Mouse (Mus musculus) megakaryocyte, embryonic 14.5 days (primary cell): ENCODE measurements around the gene Nudc. TPM values are rescaled to one million over a fixed set of nuclear protein-coding genes. Genes with fewer than 3 reads are reported as not detected.
"Not testable (repeated sequence)": the region's sequence is repeated elsewhere in the genome, so short reads cannot be mapped to it uniquely, and the experiment has no call there.

Experiments
- H3K27me3 ChIP-seq: replicated peaks from 2 replicates; pipeline ENCODE3; 2012; ENCODE audit warnings: inconsistent platforms
- H3K36me3 ChIP-seq: replicated peaks from 2 replicates; pipeline ENCODE3; 2012; ENCODE audit warnings: low read length, inconsistent platforms, mixed read lengths
- H3K4me1 ChIP-seq: 2 replicates; pipeline ENCODE4 v1.6.1; 2012; ENCODE audit warnings: inconsistent platforms
- H3K4me3 ChIP-seq: replicated peaks from 2 replicates; pipeline ENCODE3; 2012; ENCODE audit warnings: moderate library complexity, mild to moderate bottlenecking, inconsistent platforms
- H3K9me3 ChIP-seq: 2 replicates; pipeline ENCODE4 v1.6.1; 2012; ENCODE audit warnings: inconsistent platforms
- FLI1 ChIP-seq: IDR thresholded peaks from 2 replicates; pipeline ENCODE4 v1.6.1; 2012; ENCODE audit warnings: low read length, inconsistent platforms, mixed read lengths
- GATA1 ChIP-seq: IDR thresholded peaks from 3 replicates; pipeline ENCODE4 v1.6.1; 2012; ENCODE audit warnings: mixed read lengths, low read length, inconsistent platforms, borderline replicate concordance
- polyA plus RNA-seq: library from polyadenylated mRNA; stranded (reverse); fragments of >175 nt; gene quantifications from 2 replicates; pipeline ENCODE4 v1.2.3, GENCODE M21; 2012; ENCODE audit warnings: low replicate concordance; ENCODE audit not compliant: insufficient read depth

The Nudc gene
- polyA plus RNA-seq, 1 experiment: 283 TPM

DNA sequence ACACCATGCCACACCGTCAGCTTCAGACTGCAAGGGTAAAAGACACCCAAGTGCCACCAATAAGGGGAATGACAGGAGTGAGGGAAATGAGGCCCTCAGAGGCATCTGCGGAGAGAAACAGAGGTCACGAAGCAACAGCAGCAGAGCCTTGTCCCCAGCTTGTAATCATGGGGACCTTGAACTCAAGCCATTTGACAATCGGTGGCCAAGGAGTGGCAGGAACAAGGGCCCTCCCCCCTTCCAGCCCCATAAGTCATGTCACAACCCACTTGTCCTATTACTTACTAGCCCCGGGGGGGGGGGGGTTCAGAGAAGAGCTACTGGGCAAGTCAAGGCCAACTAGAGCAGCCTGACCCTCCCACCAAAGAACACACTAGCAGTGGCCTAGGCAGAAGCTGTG, 9.1 kb downstream of the Nudc start:
- H3K36me3 ChIP-seq: peaks cover 92% of the 10 kb centered on the region
- H3K27me3 ChIP-seq: no peaks in the 10 kb centered on the region
- H3K4me3 ChIP-seq: no peak overlapping the region
- no peaks in the 10 kb centered on the region for H3K9me3 ChIP-seq
- H3K4me1 ChIP-seq: peaks cover 22% of the 10 kb centered on the region
- no peak for TF ChIP-seq FLI1

DNA sequence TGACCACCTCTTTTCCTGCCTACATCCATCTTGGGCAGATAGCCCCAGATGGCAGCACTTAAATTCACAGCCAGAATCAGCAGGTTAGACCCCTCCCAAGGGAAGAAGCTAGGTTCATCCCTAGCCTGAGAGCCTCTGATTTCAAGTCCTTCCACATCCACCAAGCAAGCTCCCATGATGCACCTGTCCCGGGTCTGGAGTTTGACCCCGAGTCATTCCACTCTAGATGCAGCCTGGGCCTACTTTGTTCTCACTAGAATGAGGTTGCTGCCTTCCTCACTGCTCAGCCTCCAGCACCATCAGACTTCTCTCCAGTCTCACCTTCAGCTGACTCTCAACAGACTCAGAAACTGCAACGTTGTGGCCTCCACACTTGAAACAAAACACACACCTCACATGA, 9.7 kb downstream of the Nudc start:
- H3K36me3 ChIP-seq: peaks cover 92% of the 10 kb centered on the region
- peaks cover 17% of the 10 kb centered on the region for H3K4me1 ChIP-seq
- H3K27me3 ChIP-seq: no peaks in the 10 kb centered on the region
- no peak for TF ChIP-seq FLI1
- no peak for TF ChIP-seq GATA1
- H3K9me3 ChIP-seq: no peaks in the 10 kb centered on the region
- no peak overlapping the region for H3K4me3 ChIP-seq

DNA sequence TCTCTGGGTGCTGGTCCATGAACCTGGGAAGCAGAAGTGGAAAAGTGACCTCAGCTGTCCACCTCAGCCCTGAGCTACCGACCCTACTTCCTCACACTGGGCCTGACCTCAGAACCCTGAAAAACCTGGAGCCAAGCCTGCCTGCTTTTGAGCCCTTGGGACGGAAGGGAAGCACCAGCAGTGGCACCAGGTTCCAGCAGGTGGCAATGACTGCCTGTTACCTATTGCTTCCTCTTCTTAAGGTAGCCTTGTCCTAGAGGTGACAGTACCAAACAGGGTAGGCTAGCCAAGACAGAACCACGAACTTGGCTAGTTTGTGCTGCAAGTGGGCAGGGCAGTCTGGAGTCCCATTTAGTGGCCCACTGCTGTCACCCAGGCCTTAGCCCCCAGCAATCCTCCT, 13.0 kb downstream of the Nudc start:
- Histone ChIP-seq H3K4me3 (no peak overlapping the region), H3K9me3 (no peaks in the 10 kb centered on the region), H3K4me1 (peaks cover 12% of the 10 kb centered on the region), H3K27me3 (no peaks in the 10 kb centered on the region), H3K36me3 (peaks cover 94% of the 10 kb centered on the region)
- TF ChIP-seq FLI1: no peak
- TF ChIP-seq GATA1: no peak

DNA sequence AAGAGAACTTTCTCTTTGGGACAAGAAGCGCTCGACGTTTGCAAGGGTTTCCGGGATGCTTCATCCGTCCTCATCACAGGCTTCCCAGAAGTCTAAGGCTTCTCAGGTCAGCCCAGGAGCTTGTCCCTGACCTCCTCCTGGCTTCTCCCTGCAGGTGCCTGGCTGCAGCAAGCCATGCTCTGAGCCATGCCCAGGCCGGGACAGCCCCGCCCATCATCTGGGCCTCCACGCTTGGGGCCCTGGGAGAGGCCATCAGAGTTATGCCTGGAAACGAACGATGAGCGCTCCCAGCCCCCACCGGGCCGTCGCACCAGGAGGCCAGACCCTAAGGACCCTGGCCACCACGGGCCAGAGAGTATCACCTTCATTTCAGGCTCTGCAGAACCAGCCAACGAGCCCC, 18.0 kb downstream of the Nudc start:
- H3K9me3 ChIP-seq: peaks cover 3% of the 10 kb centered on the region; the same call in 1 of the 2 replicates
- no peaks in the 10 kb centered on the region for H3K4me1 ChIP-seq
- no peak overlapping the region for H3K4me3 ChIP-seq
- peaks cover 16% of the 10 kb centered on the region for H3K27me3 ChIP-seq
- TF ChIP-seq FLI1 (no peak), GATA1 (no peak)
- H3K36me3 ChIP-seq: peaks cover 48% of the 10 kb centered on the region

DNA sequence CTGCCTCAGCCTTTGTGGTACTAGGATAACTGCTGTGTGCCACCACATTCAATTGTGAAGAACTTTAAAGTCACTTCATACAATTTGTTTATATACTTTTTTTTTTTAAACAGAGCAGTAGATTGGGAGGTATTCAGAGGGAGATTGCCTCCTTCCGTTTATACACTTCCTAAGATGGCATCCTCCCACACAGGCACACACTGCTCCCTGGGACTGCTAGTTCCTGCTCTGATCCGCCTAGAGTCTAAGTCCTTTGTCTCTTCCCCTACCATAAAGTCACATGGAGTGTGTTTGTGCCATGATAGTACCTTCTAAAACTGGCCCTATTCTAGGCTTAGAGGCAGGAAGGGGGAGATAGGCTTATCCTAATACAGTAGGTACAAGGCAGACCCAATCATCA, 24.3 kb downstream of the Nudc start:
- Histone ChIP-seq H3K36me3 (no peaks in the 10 kb centered on the region), H3K4me1 (peaks cover 12% of the 10 kb centered on the region), H3K9me3 (peaks cover 3% of the 10 kb centered on the region; the same call in 1 of the 2 replicates), H3K4me3 (no peak overlapping the region), H3K27me3 (peaks cover 69% of the 10 kb centered on the region)
- TF ChIP-seq GATA1 (no peak), FLI1 (no peak)

DNA sequence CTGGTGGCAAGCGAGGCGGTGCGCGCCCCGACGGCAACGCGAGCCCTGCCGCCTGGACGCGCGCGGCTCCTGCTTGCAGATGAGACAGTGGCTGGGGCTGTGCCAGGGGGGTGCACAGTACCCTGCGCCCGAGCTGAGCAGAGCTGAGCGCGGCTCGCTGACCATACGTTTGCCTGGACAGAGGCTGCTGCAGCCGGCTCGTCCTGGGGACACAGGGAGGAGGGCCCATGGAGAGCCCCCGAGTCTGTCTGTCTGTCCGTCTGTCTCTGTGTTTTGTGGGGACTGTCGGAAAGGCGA, 26.5 kb downstream of the Nudc start:
- H3K9me3 ChIP-seq: no peaks in the 10 kb centered on the region
- H3K27me3 ChIP-seq: peaks cover 79% of the 10 kb centered on the region
- H3K36me3 ChIP-seq: no peaks in the 10 kb centered on the region
- TF ChIP-seq FLI1 (no peak), GATA1 (no peak)
- peak overlapping the region; percentile 88 for H3K4me3 ChIP-seq
- peaks cover 12% of the 10 kb centered on the region for H3K4me1 ChIP-seq

DNA sequence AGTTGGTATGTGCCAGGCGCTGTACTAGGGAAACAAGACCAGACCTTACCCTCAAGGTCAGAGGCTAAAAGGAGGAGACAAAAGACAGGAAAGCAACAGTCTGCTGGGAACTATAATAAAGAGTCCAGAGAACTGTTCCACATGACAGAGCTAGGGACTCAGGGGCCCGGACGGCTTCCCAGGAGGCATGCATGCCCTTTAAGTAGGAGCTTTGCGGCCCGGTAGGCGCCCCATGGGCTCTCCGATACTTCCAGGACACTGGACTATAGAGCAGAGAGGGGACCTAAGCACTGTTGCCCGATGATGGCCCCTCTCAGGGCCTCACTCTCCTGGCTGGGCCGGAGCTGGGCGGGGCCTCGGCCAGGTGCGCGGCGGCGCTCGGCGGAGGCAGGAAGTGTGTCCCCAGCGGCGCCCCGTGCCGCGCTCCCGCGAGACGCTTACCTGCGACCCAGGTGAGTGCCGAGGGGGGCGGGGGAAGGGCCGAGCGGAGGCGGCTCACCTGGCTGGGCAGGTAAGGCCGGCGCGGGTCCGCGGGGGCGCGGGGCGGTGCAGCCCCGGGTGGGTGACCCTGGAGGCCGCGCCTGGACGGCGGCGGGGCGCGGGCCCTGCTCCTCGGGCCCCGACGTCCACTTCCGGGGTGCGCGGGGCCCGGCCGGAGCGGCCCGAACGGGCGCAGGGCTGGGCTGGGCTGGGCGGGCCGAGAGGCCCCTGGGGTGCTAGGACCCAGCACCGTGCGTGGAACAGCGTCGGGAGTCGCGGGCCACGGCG, 27.0 kb downstream of the Nudc start, which contains the start of gene Kdf1:
Gene Kdf1, plus strand, starts transcription at position 363 of the 768 bp plus-strand sequence.
- H3K9me3 ChIP-seq: no peaks in the 10 kb centered on the region
- peak within 1 kb of the TSS; percentile 88 for H3K4me3 ChIP-seq
- peaks cover 12% of the 10 kb centered on the region for H3K4me1 ChIP-seq
- no peak for TF ChIP-seq GATA1
- TF ChIP-seq FLI1: no peak
- no peaks in the 10 kb centered on the region for H3K36me3 ChIP-seq
- peaks cover 74% of the 10 kb centered on the region for H3K27me3 ChIP-seq

DNA sequence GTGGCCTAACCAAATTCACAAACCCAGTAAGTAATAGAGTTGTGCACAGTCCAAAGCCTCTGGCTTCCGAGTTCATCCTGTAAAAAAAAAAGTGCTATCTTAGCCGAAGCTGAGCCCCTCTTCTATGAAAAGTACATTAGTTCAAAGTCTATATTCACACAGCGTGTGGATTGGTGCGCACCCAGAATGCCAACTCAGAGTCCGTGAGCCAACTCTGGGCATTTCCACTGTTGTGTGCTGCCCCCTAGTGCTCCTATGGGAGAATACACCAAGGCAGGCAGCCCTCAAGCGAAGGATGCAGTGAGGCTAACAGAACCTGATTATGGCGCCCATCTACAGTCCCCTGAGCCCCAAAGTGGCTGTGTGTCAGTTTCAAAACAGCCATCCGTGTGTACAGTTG, 32.8 kb downstream of the Nudc start:
- peaks cover 53% of the 10 kb centered on the region for H3K27me3 ChIP-seq
- no peak for TF ChIP-seq GATA1
- no peak for TF ChIP-seq FLI1
- H3K36me3 ChIP-seq: no peaks in the 10 kb centered on the region
- H3K9me3 ChIP-seq: no peaks in the 10 kb centered on the region
- H3K4me3 ChIP-seq: no peak overlapping the region
- H3K4me1 ChIP-seq: peaks cover 3% of the 10 kb centered on the region; the same call in 1 of the 2 replicates

DNA sequence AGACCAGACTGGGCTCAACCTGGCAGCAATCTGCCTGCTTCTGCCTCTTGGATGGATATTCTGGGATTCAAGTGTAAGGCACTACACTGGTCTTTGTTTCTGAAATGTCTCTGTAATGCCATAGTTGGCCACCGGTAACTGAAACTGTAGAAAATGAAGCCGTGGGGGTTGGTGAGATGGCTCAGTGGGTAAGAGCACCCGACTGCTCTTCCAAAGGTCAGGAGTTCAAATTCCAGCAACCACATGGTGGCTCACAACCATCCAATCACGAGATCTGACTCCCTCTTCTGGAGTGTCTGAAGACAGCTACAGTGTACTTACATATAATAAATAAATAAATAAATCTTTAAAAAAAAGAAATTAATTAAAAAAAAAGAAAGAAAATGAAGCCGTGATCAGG, 33.3 kb downstream of the Nudc start:
- not testable (repeated sequence) for H3K36me3 ChIP-seq, H3K9me3 ChIP-seq, H3K4me1 ChIP-seq, H3K4me3 ChIP-seq
- peaks cover 54% of the 10 kb centered on the region for H3K27me3 ChIP-seq

DNA sequence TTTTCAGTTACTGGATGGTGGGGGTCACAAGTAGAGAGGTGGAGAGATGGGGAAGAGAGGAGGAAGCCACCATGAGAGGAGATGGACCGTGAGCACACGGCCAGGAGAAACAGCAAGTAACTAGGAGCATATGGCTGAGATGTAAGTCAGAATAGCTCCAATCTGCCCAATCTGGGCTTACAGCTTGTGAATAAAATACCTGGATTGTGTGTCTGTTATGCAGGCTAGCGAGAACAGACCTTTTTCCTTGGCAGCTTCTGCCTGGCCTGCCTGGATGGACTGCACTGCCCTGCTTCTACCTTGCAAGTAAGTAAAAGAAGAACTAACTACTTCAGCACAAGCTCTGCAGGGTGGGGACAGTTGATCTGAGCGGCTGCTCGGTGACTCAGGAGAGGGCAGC, 34.7 kb downstream of the Nudc start:
- no peak for TF ChIP-seq GATA1
- no peak for TF ChIP-seq FLI1
- Histone ChIP-seq H3K27me3 (peaks cover 56% of the 10 kb centered on the region), H3K9me3 (no peaks in the 10 kb centered on the region), H3K36me3 (no peaks in the 10 kb centered on the region), H3K4me3 (no peak overlapping the region), H3K4me1 (peaks cover 3% of the 10 kb centered on the region; the same call in 1 of the 2 replicates)

DNA sequence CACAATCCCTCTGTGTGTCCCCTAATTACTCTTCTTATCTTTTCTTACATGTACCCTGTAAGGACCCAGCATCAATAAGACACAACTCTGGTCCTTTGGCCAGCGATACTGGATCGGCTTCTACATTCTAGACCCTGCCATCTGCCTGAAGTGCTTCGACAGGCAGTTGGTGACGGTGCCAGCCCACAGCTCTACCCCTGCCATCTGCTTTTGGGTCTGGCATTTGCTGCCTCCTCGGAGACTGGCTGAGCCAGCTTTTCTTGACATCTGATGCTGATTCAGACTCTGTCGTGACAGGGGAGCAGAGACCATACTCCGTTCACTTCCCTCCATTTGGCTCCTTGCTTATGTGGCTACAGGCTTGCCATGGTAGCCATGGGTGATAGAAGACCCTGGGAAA, 36.8 kb downstream of the Nudc start:
- H3K4me1 ChIP-seq: peaks cover 9% of the 10 kb centered on the region; the same call in 1 of the 2 replicates
- no peaks in the 10 kb centered on the region for H3K36me3 ChIP-seq
- H3K4me3 ChIP-seq: no peak overlapping the region
- TF ChIP-seq FLI1 (no peak), GATA1 (no peak)
- no peaks in the 10 kb centered on the region for H3K9me3 ChIP-seq
- H3K27me3 ChIP-seq: peaks cover 64% of the 10 kb centered on the region
